Mouse (Mus musculus) kidney, postnatal 0 days (tissue): ENCODE data around the gene Rhbg. TPM values are rescaled to one million over a fixed set of nuclear protein-coding genes. Genes with fewer than 3 reads are reported as not detected.

Experiments used
- ATAC-seq: fragments of 200-750 bp; cut with Nextera tagmentation; replicated peaks from 2 replicates; pipeline ENCODE4 v1.8.0; 2017; ENCODE audit warnings: low read depth, moderate number of reproducible peaks, moderate TSS enrichment, moderate library complexity; ENCODE audit not compliant: low FRiP score
- DNase-seq: peaks from one replicate; pipeline ENCODE4 v3.0.0-alpha.2; 2016; ENCODE audit warnings: low spot score
- H3K27ac ChIP-seq: fragments of 300-500 bp; sonication (generic); 2 replicates; pipeline ENCODE4 v1.5.1; 2014; ENCODE audit warnings: mild to moderate bottlenecking
- H3K27me3 ChIP-seq: fragments of 300-500 bp; sonication (generic); 2 replicates; pipeline ENCODE4 v1.6.1; 2014; ENCODE audit warnings: low read length, mixed read lengths; ENCODE audit not compliant: insufficient read depth
- H3K36me3 ChIP-seq: fragments of 300-500 bp; sonication (generic); 2 replicates; pipeline ENCODE4 v1.6.1; 2014; ENCODE audit warnings: low read length, mixed read lengths; ENCODE audit not compliant: insufficient read depth
- H3K4me1 ChIP-seq: fragments of 300-500 bp; sonication (generic); replicated peaks from 2 replicates; pipeline ENCODE4 v1.6.1; 2014; ENCODE audit warnings: antibody characterized with exemption, low read length, mixed read lengths; ENCODE audit not compliant: insufficient read depth
- H3K4me2 ChIP-seq: fragments of 300-500 bp; sonication (generic); 2 replicates; pipeline ENCODE4 v1.6.1; 2014; ENCODE audit warnings: mild to moderate bottlenecking, low read length, moderate library complexity, mixed read lengths
- H3K4me3 ChIP-seq: fragments of 300-500 bp; sonication (generic); replicated peaks from 2 replicates; pipeline ENCODE4 v1.5.1; 2014; ENCODE audit warnings: low read depth, low read length
- H3K9ac ChIP-seq: fragments of 300-500 bp; sonication (generic); 2 replicates; pipeline ENCODE4 v1.6.1; 2014; ENCODE audit warnings: low read depth, low read length
- H3K9me3 ChIP-seq: fragments of 300-500 bp; sonication (generic); replicated peaks from 2 replicates; pipeline ENCODE4 v1.6.1; 2016; ENCODE audit warnings: low read length, inconsistent platforms, mixed read lengths
- CTCF ChIP-seq: IDR thresholded peaks from 2 replicates; pipeline ENCODE4 v1.5.1; 2016; ENCODE audit warnings: antibody characterized with exemption, low read depth, mild to moderate bottlenecking, moderate library complexity
- WGBS: fragments of 180-500 bp; shearing (Covaris S2); extraction: QIAGEN DNeasy Blood & Tissue Kit; methylation state at CpG from one replicate; pipeline ENCODE4 v1.1.7; 2014; 5-methylcytosine and 5-hydroxymethylcytosine counted together
- polyA plus RNA-seq: library from polyadenylated mRNA; unstranded; fragments of >200 nt; fragmentation: Nextera tagmentation; extraction: Ambion mirVana; gene quantifications from 2 replicates; pipeline ENCODE4 v1.2.1, GENCODE M21; 2015

Rhbg gene
- polyA plus RNA-seq, 1 experiment from 2014 or later = 23.2 TPM

DNA sequence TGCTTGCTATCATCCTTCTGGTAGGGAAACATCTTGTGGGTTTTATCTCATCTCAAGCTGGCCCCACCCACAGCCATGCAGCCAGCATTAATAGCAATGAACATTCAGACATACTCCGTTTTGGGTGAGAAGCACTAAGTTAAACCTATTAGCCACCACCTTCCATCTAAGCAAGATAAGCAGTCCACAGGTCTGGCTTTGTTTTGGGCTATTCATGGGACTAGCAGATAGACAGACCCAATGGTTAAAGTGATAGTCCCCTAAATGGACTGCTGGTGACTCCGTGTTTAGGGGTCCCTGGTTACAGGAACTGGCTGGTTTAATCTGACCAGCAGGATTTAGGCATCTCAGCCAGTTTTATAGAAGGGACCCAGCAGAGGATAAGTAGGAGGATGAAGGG, 41.5 kb downstream of the Rhbg start:
- WGBS = 5% methylated on average over 2 of the region's 2 CpGs
- DNase-seq (no peak), ATAC-seq (no peak)
- H3K9ac ChIP-seq = no peak overlapping the region
- no peak for TF ChIP-seq CTCF
- H3K9me3 ChIP-seq = no peaks in the 10 kb centered on the region
- H3K27me3 ChIP-seq = peaks cover 97% of the 10 kb centered on the region
- no peak overlapping the region for H3K4me2 ChIP-seq
- H3K36me3 ChIP-seq = no peaks in the 10 kb centered on the region
- no peak overlapping the region for H3K4me3 ChIP-seq
- H3K4me1 ChIP-seq = peaks cover 6% of the 10 kb centered on the region; the same call in 1 of the 2 replicates
- H3K27ac ChIP-seq = no peak overlapping the region

DNA sequence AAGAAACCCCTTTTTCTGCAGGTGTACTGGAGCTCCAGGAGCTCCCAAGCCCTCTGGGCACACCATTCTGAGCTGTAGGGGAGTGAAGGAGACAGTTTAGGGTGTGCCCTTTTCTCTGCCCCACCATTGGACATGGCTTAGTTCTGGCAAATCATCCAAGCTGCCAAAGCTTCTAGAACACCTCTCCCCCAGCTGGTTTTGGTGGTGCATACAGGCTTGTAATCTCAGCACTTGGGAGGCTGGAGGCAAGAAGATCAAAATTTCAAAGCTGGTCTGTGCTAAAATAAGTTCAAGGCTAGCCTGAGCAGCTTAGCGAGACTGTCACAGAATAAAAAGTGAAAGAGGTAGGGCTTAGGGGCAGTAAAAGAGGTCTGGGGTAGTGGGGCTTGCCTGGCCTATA, 42.2 kb downstream of the Rhbg start:
- Histone ChIP-seq H3K9ac (no peak overlapping the region), H3K27me3 (peaks cover 98% of the 10 kb centered on the region), H3K9me3 (no peaks in the 10 kb centered on the region), H3K4me2 (no peak overlapping the region), H3K4me3 (no peak overlapping the region), H3K4me1 (peaks cover 6% of the 10 kb centered on the region; the same call in 1 of the 2 replicates), H3K27ac (no peak overlapping the region), H3K36me3 (no peaks in the 10 kb centered on the region)
- 3% methylated on average over 1 of the region's 1 CpGs for WGBS
- DNase-seq = no peak
- no peak for TF ChIP-seq CTCF
- no peak for ATAC-seq

DNA sequence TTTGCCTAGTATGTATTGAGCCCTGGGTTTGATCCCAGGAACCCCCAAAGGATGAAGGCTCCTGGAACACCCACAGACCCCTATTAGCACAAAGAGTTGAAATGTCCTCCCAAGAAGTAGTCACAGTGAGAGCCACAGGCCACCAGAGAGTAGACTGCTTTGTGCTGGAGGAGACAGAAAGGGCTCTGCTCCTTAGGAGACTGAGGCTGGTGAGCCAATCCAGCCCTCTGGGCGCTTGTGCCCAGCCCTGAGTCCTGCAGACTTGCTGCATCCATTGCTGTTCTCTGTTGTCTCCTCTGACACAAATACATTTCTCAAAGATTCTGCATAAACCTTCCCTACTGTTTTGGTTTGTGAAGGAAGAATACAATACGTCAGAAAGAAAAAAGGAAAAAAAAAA, 43.6 kb downstream of the Rhbg start:
- Histone ChIP-seq H3K36me3 (no peaks in the 10 kb centered on the region), H3K4me1 (peaks cover 6% of the 10 kb centered on the region; the same call in 1 of the 2 replicates), H3K27ac (no peak overlapping the region), H3K4me3 (no peak overlapping the region), H3K9ac (no peak overlapping the region), H3K9me3 (no peaks in the 10 kb centered on the region), H3K27me3 (peaks cover 97% of the 10 kb centered on the region), H3K4me2 (no peak overlapping the region)
- no peak for TF ChIP-seq CTCF
- WGBS = 0% methylated on average over 2 of the region's 2 CpGs
- DNase-seq (no peak), ATAC-seq (no peak)

DNA sequence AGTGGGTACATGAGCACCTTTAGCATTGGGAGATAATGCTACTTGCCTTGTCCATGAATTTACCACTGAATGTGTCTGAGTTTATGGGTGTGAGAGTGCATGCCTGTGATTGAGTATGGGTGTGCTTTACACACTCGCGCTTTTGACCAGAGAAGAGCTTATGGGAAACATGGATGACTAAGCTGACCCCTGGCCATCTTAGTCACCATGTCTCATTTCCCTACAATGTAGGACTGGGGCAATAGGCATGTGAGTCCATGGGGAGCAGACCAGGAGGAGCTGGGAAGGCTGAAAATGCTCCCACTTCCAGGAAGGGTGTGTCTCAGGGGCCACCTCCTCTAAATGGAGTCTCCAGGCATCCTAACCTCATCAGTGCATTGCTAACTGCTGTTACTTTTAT, 44.4 kb downstream of the Rhbg start:
- ATAC-seq (no peak), DNase-seq (no peak)
- 5% methylated on average over 2 of the region's 2 CpGs for WGBS
- Histone ChIP-seq H3K4me2 (no peak overlapping the region), H3K9ac (no peak overlapping the region), H3K27me3 (peaks cover 96% of the 10 kb centered on the region), H3K9me3 (no peaks in the 10 kb centered on the region), H3K27ac (no peak overlapping the region), H3K4me3 (no peak overlapping the region), H3K4me1 (no peaks in the 10 kb centered on the region; the same call in 1 of the 2 replicates), H3K36me3 (no peaks in the 10 kb centered on the region)
- no peak for TF ChIP-seq CTCF

DNA sequence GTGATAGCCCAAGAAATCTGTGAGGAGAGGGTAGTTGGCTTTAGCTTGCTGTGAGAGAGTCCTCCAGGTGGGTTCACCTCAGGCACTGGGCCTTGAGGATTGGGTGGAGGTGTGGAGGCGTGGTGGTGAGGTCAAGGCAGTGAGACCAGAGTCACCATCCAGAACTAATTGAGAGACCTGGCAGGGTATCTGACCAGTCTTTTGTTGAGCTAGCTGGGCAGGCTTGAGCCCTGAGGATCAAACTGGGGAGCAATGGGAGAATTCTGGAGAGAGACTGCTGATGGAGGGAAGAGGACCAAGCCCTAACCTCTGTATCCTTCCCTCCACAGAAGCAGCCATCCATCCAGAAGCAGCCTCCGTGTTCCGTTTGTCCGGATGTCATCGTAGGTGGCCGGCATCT, 45.2 kb downstream of the Rhbg start:
- Histone ChIP-seq H3K27me3 (peaks cover 96% of the 10 kb centered on the region), H3K36me3 (no peaks in the 10 kb centered on the region), H3K4me1 (no peaks in the 10 kb centered on the region), H3K27ac (no peak overlapping the region), H3K4me2 (no peak overlapping the region), H3K9me3 (no peaks in the 10 kb centered on the region), H3K4me3 (no peak overlapping the region), H3K9ac (no peak overlapping the region)
- ATAC-seq (no peak), DNase-seq (no peak)
- 1% methylated on average over 6 of the region's 6 CpGs for WGBS
- TF ChIP-seq CTCF = no peak

DNA sequence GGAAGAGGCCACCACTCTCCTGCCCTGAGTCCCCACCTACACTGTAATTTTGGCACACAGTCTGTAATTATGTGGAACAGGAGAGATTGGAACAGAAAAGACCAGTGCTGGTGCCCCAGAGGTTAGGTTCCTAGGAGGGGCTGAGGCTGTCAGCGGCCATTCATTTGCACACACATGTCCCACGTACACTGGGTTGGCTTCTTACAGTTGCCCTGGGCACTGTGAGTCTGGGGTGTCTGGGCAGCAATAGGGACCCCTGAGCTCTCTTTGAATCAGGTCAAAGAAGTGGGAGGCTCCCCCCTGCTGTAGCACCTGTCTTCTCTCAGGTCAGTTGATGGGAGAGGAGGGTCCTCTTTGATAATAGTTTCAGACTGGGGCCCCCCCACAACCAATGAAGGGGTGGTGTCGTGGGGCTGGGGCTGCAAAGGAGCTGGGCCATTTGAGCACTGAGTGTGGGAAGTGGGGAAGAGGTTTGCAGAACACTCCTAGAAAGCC, 46.2 kb downstream of the Rhbg start:
- Histone ChIP-seq H3K27ac (no peak overlapping the region), H3K4me2 (no peak overlapping the region), H3K9me3 (no peaks in the 10 kb centered on the region), H3K27me3 (peaks cover 95% of the 10 kb centered on the region), H3K4me1 (no peaks in the 10 kb centered on the region), H3K36me3 (no peaks in the 10 kb centered on the region), H3K4me3 (no peak overlapping the region), H3K9ac (no peak overlapping the region)
- 5% methylated on average over 3 of the region's 3 CpGs for WGBS
- DNase-seq (no peak), ATAC-seq (no peak)
- TF ChIP-seq CTCF = no peak
